Mouse (Mus musculus) kidney, embryonic 15.5 days (tissue): ENCODE measurements at regions not wholly inside any gene's neighbourhood (a gene's known extent, or its start where the extent isn't known, plus 50 kb on each side); places are given as distances from the start of the nearest gene placed in this dataset.

Experiments
- ATAC-seq: fragments of 200-750 bp; cut with Nextera tagmentation; replicated peaks from 2 replicates; pipeline ENCODE4 v1.8.0; 2017; ENCODE audit warnings: moderate TSS enrichment; ENCODE audit not compliant: low FRiP score
- H3K27ac ChIP-seq: fragments of 300-500 bp; sonication (generic); 2 replicates; pipeline ENCODE4 v1.5.1; 2015; ENCODE audit warnings: mild to moderate bottlenecking, inconsistent platforms
- H3K27me3 ChIP-seq: fragments of 300-500 bp; sonication (generic); 2 replicates; pipeline ENCODE4 v1.6.1; 2015; ENCODE audit warnings: inconsistent platforms
- H3K36me3 ChIP-seq: fragments of 300-500 bp; sonication (generic); 2 replicates; pipeline ENCODE4 v1.6.1; 2015; ENCODE audit warnings: inconsistent platforms
- H3K4me1 ChIP-seq: fragments of 300-500 bp; sonication (generic); 2 replicates; pipeline ENCODE4 v1.6.1; 2015; ENCODE audit warnings: inconsistent platforms
- H3K4me2 ChIP-seq: fragments of 300-500 bp; sonication (generic); 2 replicates; pipeline ENCODE4 v1.6.1; 2015; ENCODE audit warnings: moderate library complexity, mild to moderate bottlenecking, inconsistent platforms
- H3K4me3 ChIP-seq: fragments of 300-500 bp; sonication (generic); replicated peaks from 2 replicates; pipeline ENCODE4 v1.5.1; 2015; ENCODE audit warnings: mild to moderate bottlenecking, inconsistent platforms
- H3K9ac ChIP-seq: fragments of 300-500 bp; sonication (generic); 2 replicates; pipeline ENCODE4 v1.6.1; 2015; ENCODE audit warnings: mild to moderate bottlenecking, inconsistent platforms
- H3K9me3 ChIP-seq: fragments of 300-500 bp; sonication (generic); replicated peaks from 2 replicates; pipeline ENCODE4 v1.6.1; 2016; ENCODE audit warnings: inconsistent platforms
- WGBS: fragments of 180-500 bp; shearing (Covaris S2); methylation state at CpG from one replicate; pipeline ENCODE4 v1.1.7; 2015; ENCODE audit warnings: mixed read lengths; 5-methylcytosine and 5-hydroxymethylcytosine counted together

GRCm38 (mm10) chr2:21267149-21267761 lies 61.7 kb downstream of the Thnsl1 start:
- 27% methylated on average over 6 of the region's 6 CpGs for WGBS
- peak overlapping the region; percentile 37 for H3K4me2 ChIP-seq
- H3K36me3 ChIP-seq: no peaks in the 10 kb centered on the region
- no peak overlapping the region for H3K9ac ChIP-seq
- H3K4me3 ChIP-seq: no peak overlapping the region
- H3K27me3 ChIP-seq: no peaks in the 10 kb centered on the region
- H3K27ac ChIP-seq: no peak overlapping the region
- H3K9me3 ChIP-seq: no peaks in the 10 kb centered on the region
- peaks cover 3% of the 10 kb centered on the region; the same call in 1 of the 2 replicates for H3K4me1 ChIP-seq
- ATAC-seq: peak; percentile 55

- no peaks in the 10 kb centered on the region for H3K36me3 ChIP-seq
- H3K4me1 ChIP-seq: peaks cover 3% of the 10 kb centered on the region; the same call in 1 of the 2 replicates
- H3K4me3 ChIP-seq: no peak overlapping the region
- no peak overlapping the region for H3K9ac ChIP-seq
- ATAC-seq: no peak; the same call in 1 of the 2 replicates
- WGBS: 74% methylated on average over 12 of the region's 12 CpGs
- no peaks in the 10 kb centered on the region for H3K27me3 ChIP-seq
- no peaks in the 10 kb centered on the region for H3K9me3 ChIP-seq
- H3K4me2 ChIP-seq: no peak overlapping the region
- H3K27ac ChIP-seq: no peak overlapping the region
Observed at GRCm38 (mm10) chr2:21269989-21270846, 64.7 kb downstream of the Thnsl1 start.

GRCm38 (mm10) chr2:21273416-21273815 lies 67.9 kb downstream of the Thnsl1 start:
- no peaks in the 10 kb centered on the region for H3K4me1 ChIP-seq
- no peaks in the 10 kb centered on the region for H3K9me3 ChIP-seq
- no peaks in the 10 kb centered on the region for H3K27me3 ChIP-seq
- no peak overlapping the region for H3K9ac ChIP-seq
- no peaks in the 10 kb centered on the region for H3K36me3 ChIP-seq
- ATAC-seq: no peak
- WGBS: 87% methylated on average over 4 of the region's 4 CpGs
- no peak overlapping the region for H3K27ac ChIP-seq
- H3K4me2 ChIP-seq: no peak overlapping the region
- no peak overlapping the region for H3K4me3 ChIP-seq

- H3K27ac ChIP-seq: no peak overlapping the region
- 88% methylated on average over 4 of the region's 4 CpGs for WGBS
- no peak for ATAC-seq
- no peaks in the 10 kb centered on the region for H3K4me1 ChIP-seq
- no peak overlapping the region for H3K4me3 ChIP-seq
- no peak overlapping the region for H3K9ac ChIP-seq
- no peaks in the 10 kb centered on the region for H3K27me3 ChIP-seq
- no peaks in the 10 kb centered on the region for H3K36me3 ChIP-seq
- H3K9me3 ChIP-seq: no peaks in the 10 kb centered on the region
- no peak overlapping the region for H3K4me2 ChIP-seq
Observed at GRCm38 (mm10) chr2:21275315-21275714, 69.8 kb downstream of the Thnsl1 start.

GRCm38 (mm10) chr2:21280794-21281420 lies 75.4 kb downstream of the Thnsl1 start:
- H3K4me3 ChIP-seq: no peak overlapping the region
- ATAC-seq: peak; percentile 87
- WGBS: 32% methylated on average over 9 of the region's 9 CpGs

GRCm38 (mm10) chr2:21282505-21283200 lies 77.1 kb downstream of the Thnsl1 start:
- Histone ChIP-seq H3K9me3 (no peaks in the 10 kb centered on the region), H3K4me3 (no peak overlapping the region), H3K36me3 (no peaks in the 10 kb centered on the region), H3K9ac (no peak overlapping the region), H3K27ac (no peak overlapping the region), H3K27me3 (no peaks in the 10 kb centered on the region), H3K4me1 (no peaks in the 10 kb centered on the region), H3K4me2 (no peak overlapping the region)
- ATAC-seq: no peak
- WGBS: 80% methylated on average over 14 of the region's 14 CpGs

More at GRCm38 (mm10) chr2:21280794-21281420, 75.4 kb downstream of the Thnsl1 start:
- H3K27me3 ChIP-seq: no peaks in the 10 kb centered on the region
- H3K9me3 ChIP-seq: no peaks in the 10 kb centered on the region
- no peaks in the 10 kb centered on the region for H3K36me3 ChIP-seq
- no peak overlapping the region for H3K9ac ChIP-seq
- no peak overlapping the region for H3K27ac ChIP-seq
- no peaks in the 10 kb centered on the region for H3K4me1 ChIP-seq
- no peak overlapping the region for H3K4me2 ChIP-seq

- H3K27me3 ChIP-seq: no peaks in the 10 kb centered on the region
- WGBS: 93% methylated on average over 3 of the region's 3 CpGs
- no peak for ATAC-seq
- H3K4me3 ChIP-seq: no peak overlapping the region
- no peak overlapping the region for H3K4me2 ChIP-seq
- H3K9ac ChIP-seq: no peak overlapping the region
- no peaks in the 10 kb centered on the region for H3K36me3 ChIP-seq
- H3K9me3 ChIP-seq: no peaks in the 10 kb centered on the region
- no peak overlapping the region for H3K27ac ChIP-seq
- H3K4me1 ChIP-seq: no peaks in the 10 kb centered on the region
Observed at GRCm38 (mm10) chr2:21284881-21285280, 79.4 kb downstream of the Thnsl1 start.

- Histone ChIP-seq H3K4me1 (no peaks in the 10 kb centered on the region), H3K4me2 (no peak overlapping the region), H3K27ac (no peak overlapping the region), H3K36me3 (no peaks in the 10 kb centered on the region), H3K9me3 (no peaks in the 10 kb centered on the region), H3K27me3 (no peaks in the 10 kb centered on the region), H3K9ac (no peak overlapping the region), H3K4me3 (no peak overlapping the region)
- ATAC-seq: no peak
- WGBS: 91% methylated on average over 13 of the region's 13 CpGs
Observed at GRCm38 (mm10) chr2:21287786-21288185, 79.6 kb upstream of the Gpr158 start.

GRCm38 (mm10) chr2:21292669-21293151 lies 74.6 kb upstream of the Gpr158 start:
- no peaks in the 10 kb centered on the region for H3K4me1 ChIP-seq
- no peaks in the 10 kb centered on the region for H3K27me3 ChIP-seq
- no peaks in the 10 kb centered on the region for H3K36me3 ChIP-seq
- no peak overlapping the region for H3K27ac ChIP-seq
- no peak overlapping the region for H3K9ac ChIP-seq
- ATAC-seq: no peak
- H3K4me2 ChIP-seq: no peak overlapping the region
- 55% methylated on average over 2 of the region's 2 CpGs for WGBS
- no peaks in the 10 kb centered on the region for H3K9me3 ChIP-seq
- H3K4me3 ChIP-seq: no peak overlapping the region

- Histone ChIP-seq H3K4me2 (no peak overlapping the region), H3K27ac (no peak overlapping the region), H3K36me3 (no peaks in the 10 kb centered on the region), H3K9ac (no peak overlapping the region), H3K9me3 (no peaks in the 10 kb centered on the region), H3K4me3 (no peak overlapping the region), H3K4me1 (no peaks in the 10 kb centered on the region), H3K27me3 (no peaks in the 10 kb centered on the region)
- WGBS: 78% methylated on average over 2 of the region's 2 CpGs
- ATAC-seq: no peak
Observed at GRCm38 (mm10) chr2:21294002-21294401, 73.3 kb upstream of the Gpr158 start.

- Histone ChIP-seq H3K9me3 (no peaks in the 10 kb centered on the region), H3K27ac (no peak overlapping the region), H3K9ac (no peak overlapping the region), H3K4me1 (no peaks in the 10 kb centered on the region), H3K4me3 (no peak overlapping the region), H3K4me2 (no peak overlapping the region), H3K27me3 (no peaks in the 10 kb centered on the region), H3K36me3 (no peaks in the 10 kb centered on the region)
- no peak for ATAC-seq
- WGBS: 63% methylated on average over 5 of the region's 5 CpGs
Observed at GRCm38 (mm10) chr2:21299681-21300080, 67.7 kb upstream of the Gpr158 start.
